Mouse (Mus musculus): ENCODE data around the gene Gbp7. TPM values are rescaled to one million over a fixed set of nuclear protein-coding genes. Genes with fewer than 3 reads are reported as not detected.
"Not testable (repeated sequence)": the region's sequence is repeated elsewhere in the genome, so short reads cannot be mapped to it uniquely, and the experiment has no call there.

Gene Gbp7
- total RNA-seq, 1 experiment from 2014 or later: 15.8 TPM

- no peak for DNase-seq
Observed at GRCm38 (mm10) chr3:142561045-142561646, 31.0 kb downstream of the Gbp7 start.

DNA sequence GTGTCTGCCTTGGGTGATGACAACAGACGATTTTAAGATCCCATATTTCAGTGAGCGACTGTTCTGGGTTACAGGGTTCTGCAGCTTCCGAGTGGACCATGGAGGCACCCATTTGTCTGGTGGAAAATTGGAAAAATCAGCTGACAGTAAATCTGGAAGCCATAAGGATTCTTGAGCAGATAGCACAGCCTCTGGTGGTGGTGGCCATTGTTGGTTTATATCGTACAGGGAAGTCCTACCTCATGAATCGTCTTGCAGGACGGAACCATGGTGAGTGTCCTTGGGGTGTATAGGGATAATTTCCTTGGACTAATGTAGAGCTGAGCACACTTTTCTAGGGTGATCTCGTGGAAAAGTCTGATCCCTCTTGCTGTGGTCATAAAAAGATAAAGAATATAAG is 31.5 kb downstream of the Gbp7 start:
- DNase-seq: no peak

DNA sequence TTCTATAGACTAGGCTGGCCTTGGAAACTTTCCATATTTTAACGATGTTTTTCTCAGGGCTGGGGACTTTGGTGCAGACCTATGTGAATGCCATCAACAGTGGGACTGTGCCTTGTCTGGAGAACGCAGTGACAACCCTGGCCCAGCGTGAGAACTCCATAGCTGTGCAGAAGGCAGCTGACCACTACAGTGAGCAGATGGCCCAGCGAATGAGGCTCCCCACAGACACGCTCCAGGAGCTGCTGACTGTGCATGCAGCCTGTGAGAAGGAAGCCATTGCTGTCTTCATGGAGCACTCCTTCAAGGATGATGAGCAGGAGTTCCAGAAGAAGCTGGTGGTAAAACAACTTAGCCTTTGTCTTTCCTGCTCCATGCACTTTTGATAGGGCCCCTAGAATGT is 37.3 kb downstream of the Gbp7 start:
- not testable (repeated sequence) for DNase-seq

DNA sequence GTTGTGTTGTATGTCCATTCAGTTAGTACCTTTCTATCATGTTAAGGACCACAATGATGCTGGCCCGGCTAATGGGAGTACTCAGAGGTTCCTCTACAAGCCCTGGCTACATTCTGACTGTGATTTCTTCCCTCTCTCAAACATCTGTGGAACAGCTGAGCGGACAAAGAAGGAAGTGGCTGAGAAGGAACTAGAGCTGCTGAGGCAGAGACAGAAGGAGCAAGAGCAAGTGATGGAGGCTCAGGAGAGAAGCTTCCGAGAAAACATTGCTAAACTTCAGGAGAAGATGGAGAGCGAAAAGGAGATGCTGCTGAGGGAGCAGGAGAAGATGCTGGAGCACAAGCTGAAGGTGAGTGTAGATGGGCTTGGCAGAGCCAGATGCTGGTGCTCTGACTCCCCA is 40.6 kb downstream of the Gbp7 start:
- DNase-seq: no peak

- no peak for DNase-seq
Observed at GRCm38 (mm10) chr3:142577108-142577507, 47.0 kb downstream of the Gbp7 start.

GRCm38 (mm10) chr3:142578342-142578741 is 48.2 kb downstream of the Gbp7 start:
- no peak for DNase-seq

DNA sequence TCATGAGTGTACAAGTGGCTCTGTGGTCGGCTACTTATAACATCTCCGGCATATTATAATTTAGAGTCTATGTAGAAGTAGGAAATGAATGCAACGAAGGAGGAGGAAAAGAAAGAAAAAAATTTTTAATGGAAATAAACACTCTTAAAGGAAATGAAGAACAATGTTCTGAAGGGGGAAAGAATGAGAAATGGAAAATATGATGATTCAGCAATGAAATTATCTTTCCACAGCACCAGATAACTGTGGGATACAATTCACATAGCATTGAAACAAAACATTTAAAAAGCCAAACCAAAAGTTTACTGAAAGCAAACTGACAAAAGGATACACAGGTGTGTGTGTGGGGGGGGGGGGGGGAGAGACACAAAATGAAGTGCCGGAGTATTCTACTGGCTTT is 52.9 kb downstream of the Gbp7 start:
- DNase-seq: no peak

- no peak for DNase-seq
Observed at GRCm38 (mm10) chr3:142587386-142587785, 57.2 kb downstream of the Gbp7 start.

DNA sequence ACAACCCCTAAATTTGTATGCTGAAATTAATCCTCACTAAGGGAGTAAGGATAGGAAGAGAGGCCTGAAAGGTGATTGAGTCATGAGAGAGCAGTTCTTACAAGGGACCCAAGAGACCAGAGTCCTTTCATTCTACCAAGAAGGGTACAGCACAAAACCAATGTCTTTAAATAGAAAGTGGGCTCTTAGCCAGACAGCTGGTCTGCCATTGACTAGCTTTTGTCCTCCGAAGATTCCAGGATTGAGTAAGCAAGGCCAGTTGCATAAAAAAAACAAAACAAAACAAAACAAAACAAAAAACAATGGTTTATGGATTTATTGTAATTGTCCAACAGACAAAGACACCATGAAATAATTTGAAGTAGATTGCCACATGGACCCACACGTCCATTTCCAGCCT is 58.7 kb downstream of the Gbp7 start:
- no peak for DNase-seq

DNA sequence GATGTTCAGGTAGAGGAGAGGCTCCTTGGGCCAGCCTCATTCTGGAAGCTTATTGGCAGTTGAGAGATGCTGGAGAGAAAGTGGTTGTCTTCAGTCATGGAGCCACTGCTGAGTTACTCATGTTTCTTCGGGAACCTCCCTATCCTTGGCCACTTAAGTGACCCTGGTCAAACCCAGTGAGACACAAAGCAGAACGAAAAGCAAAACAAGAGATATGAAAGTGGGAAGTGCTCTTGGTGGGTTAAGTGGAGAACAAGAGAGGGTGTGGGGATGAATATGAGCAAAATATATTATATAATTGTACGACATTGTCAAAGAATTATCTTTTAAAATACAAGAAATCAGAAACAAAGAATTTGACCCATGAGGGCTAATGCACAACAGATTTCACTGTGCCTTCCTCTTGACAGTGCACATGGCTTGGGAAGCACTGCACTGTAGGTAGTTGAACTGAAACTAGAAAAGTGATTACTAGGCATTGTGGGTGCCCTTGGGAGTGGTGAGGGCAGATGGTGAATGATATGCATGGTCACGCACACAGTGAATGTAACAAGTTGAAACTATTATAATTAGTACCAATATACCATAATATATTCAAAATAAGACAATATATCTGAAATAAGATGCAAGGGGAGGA is 60.4 kb downstream of the Gbp7 start:
- no peak for DNase-seq

DNA sequence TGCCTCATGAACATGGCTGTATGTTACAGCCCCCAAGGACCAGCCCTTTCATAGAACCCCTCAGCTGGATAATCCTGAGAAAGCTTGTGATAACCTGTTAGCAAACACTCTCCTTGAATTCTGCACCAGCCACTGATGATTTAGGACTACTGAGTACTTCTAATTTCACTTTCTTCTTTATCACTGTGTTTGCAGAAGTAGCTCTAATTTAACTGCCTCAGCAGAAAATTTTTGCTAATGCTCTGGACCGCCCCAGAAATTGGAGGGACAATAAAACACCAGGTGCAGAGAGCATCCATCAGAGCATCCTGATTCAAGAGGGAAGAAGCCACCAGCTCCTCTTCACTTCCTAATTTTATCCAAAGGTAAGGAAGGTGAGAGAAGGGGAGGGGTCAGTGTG is 64.4 kb downstream of the Gbp7 start, which contains the start of gene Gbp2b:
Gbp2b (plus strand) TSS at position 301 of the 400 bp plus-strand sequence.
- DNase-seq: no peak

- DNase-seq: no peak
Observed at GRCm38 (mm10) chr3:142597923-142598322, 67.8 kb downstream of the Gbp7 start.

Other genes starting within 250 kb of the Gbp7 start
- 64.5 and 70.8 TPM in 2 replicates for gene Pdlim5, start 134.6 kb upstream of the Gbp7 start, total RNA-seq (2021)
- 1.7 and 2.5 TPM in 2 replicates for gene Gbp5, start 36.4 kb upstream of the Gbp7 start, total RNA-seq (2021)
- 5.3 and 9.2 TPM in 2 replicates for gene Gbp3, start 29.7 kb downstream of the Gbp7 start, total RNA-seq (2021)
- 0.21 and 0.33 TPM in 2 replicates for gene Gbp2b, start 64.5 kb downstream of the Gbp7 start, total RNA-seq (2021)
- gene Gbp2, start 90.3 kb downstream of the Gbp7 start, total RNA-seq (2021): 12.8 and 18.6 TPM in 2 replicates
- 26.6 and 31.6 TPM in 2 replicates for gene Kyat3, start 170.7 kb downstream of the Gbp7 start, total RNA-seq (2021)
- 64.5 and 64.6 TPM in 2 replicates for gene Gtf2b, start 234.7 kb downstream of the Gbp7 start, total RNA-seq (2021)